Mouse (Mus musculus) hindbrain, embryonic 16.5 days (tissue): ENCODE data around the gene Gm5965. TPM values are rescaled to one million over a fixed set of nuclear protein-coding genes. Genes with fewer than 3 reads are reported as not detected.

Source experiments
- ATAC-seq: fragments of 200-750 bp; cut with Nextera tagmentation; 2 replicates; pipeline ENCODE4 v1.8.0; 2017; ENCODE audit warnings: moderate TSS enrichment, moderate library complexity
- H3K27ac ChIP-seq: fragments of 300-500 bp; sonication (generic); 2 replicates; pipeline ENCODE4 v1.5.1; 2014; ENCODE audit warnings: low read depth, mild to moderate bottlenecking, control low read depth, low read length, moderate library complexity
- H3K27me3 ChIP-seq: fragments of 300-500 bp; sonication (generic); replicated peaks from 2 replicates; pipeline ENCODE4 v1.6.1; 2014; ENCODE audit warnings: low read length; ENCODE audit not compliant: control insufficient read depth, insufficient read depth
- H3K36me3 ChIP-seq: fragments of 300-500 bp; sonication (generic); 2 replicates; pipeline ENCODE4 v1.6.1; 2014; ENCODE audit warnings: mild to moderate bottlenecking, low read length, moderate library complexity, mixed read lengths; ENCODE audit not compliant: control insufficient read depth, insufficient read depth
- H3K4me1 ChIP-seq: fragments of 300-500 bp; sonication (generic); 2 replicates; pipeline ENCODE4 v1.6.1; 2014; ENCODE audit warnings: low read depth, low read length; ENCODE audit not compliant: control insufficient read depth, insufficient read depth
- H3K4me2 ChIP-seq: fragments of 300-500 bp; sonication (generic); 2 replicates; pipeline ENCODE4 v1.6.1; 2014; ENCODE audit warnings: mild to moderate bottlenecking, low read length, control low read depth, moderate library complexity
- H3K4me3 ChIP-seq: fragments of 300-500 bp; sonication (generic); 2 replicates; pipeline ENCODE4 v1.5.1; 2014; ENCODE audit warnings: mild to moderate bottlenecking, low read length, control low read depth, moderate library complexity
- H3K9ac ChIP-seq: fragments of 300-500 bp; sonication (generic); 2 replicates; pipeline ENCODE4 v1.6.1; 2014; ENCODE audit warnings: low read depth, mild to moderate bottlenecking, control low read depth, low read length, moderate library complexity
- H3K9me3 ChIP-seq: fragments of 300-500 bp; sonication (generic); 2 replicates; pipeline ENCODE4 v1.6.1; 2014; ENCODE audit warnings: mild to moderate bottlenecking, low read length, moderate library complexity; ENCODE audit not compliant: control insufficient read depth
- WGBS: fragments of 180-500 bp; shearing (Covaris S2); extraction: QIAGEN DNeasy Blood & Tissue Kit; methylation state at CpG from one replicate; pipeline ENCODE4 v1.1.7; 2014; 5-methylcytosine and 5-hydroxymethylcytosine counted together
- polyA plus RNA-seq: library from polyadenylated mRNA; unstranded; fragments of >200 nt; fragmentation: Nextera tagmentation; extraction: Ambion mirVana; gene quantifications from 2 replicates; pipeline ENCODE4 v1.2.1, GENCODE M21; 2015

The Gm5965 gene
- polyA plus RNA-seq, 1 experiment from 2014 or later, result not detected

DNA sequence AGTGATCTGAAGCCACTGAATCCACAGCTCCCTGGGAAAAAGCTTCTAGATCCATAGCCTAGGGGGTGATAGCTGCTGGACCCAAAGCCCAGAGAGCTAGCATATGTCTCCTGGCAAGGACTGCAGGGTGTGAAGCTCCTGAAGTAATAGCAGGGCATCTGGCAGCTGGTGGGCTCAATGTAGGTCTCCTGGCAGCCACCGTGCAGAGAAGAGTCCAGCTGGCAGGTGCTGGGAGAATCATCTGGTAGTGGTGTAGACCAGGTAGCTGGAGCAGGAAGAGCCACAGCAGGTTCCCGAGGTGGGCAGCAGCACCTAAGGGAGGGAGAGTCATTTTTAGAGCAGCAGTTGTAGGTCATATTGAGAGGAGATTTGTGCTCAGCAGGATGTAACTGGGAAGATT lies 34.1 kb downstream of the Gm5965 start, which contains the start of gene Gm20741:
Gm20741 (minus strand) TSS at position 394 of the 400 bp plus-strand sequence.
- ATAC-seq, result no peak
- WGBS, result 78% methylated on average over 2 of the region's 2 CpGs
- Histone ChIP-seq H3K36me3 (no peaks in the 10 kb centered on the region), H3K27ac (no peak within 1 kb of the TSS), H3K27me3 (no peaks in the 10 kb centered on the region), H3K9ac (no peak within 1 kb of the TSS), H3K4me2 (no peak within 1 kb of the TSS), H3K4me1 (no peaks in the 10 kb centered on the region), H3K4me3 (no peak within 1 kb of the TSS), H3K9me3 (no peaks in the 10 kb centered on the region)

DNA sequence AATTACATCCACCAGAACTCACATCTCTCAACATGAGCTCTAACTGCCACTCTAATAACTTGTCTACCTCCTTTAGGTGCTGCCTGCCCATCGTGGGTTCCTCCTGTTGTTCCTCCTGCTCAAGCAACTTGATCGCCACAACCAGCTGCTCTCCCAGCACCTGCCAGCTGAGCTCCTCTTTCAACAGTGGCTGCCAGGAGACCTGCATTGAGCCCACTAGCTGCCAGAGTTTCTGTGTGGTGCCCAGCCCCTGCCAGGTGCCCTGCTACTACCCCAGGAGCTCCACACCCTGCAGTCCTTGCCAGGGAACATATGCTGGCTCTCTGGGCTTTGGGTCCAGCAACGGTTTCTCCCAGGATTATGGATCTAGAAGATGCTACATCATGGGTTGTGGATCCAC lies 42.4 kb downstream of the Gm5965 start, which contains the start of gene Krtap15:
Krtap15 (plus strand) TSS at position 150 of the 400 bp plus-strand sequence.
- Histone ChIP-seq H3K36me3 (no peaks in the 10 kb centered on the region), H3K4me3 (no peak within 1 kb of the TSS), H3K4me1 (no peaks in the 10 kb centered on the region), H3K27me3 (no peaks in the 10 kb centered on the region), H3K9me3 (no peaks in the 10 kb centered on the region), H3K9ac (no peak within 1 kb of the TSS), H3K27ac (no peak within 1 kb of the TSS), H3K4me2 (no peak within 1 kb of the TSS)
- no peak for ATAC-seq
- 73% methylated on average over 3 of the region's 3 CpGs for WGBS

DNA sequence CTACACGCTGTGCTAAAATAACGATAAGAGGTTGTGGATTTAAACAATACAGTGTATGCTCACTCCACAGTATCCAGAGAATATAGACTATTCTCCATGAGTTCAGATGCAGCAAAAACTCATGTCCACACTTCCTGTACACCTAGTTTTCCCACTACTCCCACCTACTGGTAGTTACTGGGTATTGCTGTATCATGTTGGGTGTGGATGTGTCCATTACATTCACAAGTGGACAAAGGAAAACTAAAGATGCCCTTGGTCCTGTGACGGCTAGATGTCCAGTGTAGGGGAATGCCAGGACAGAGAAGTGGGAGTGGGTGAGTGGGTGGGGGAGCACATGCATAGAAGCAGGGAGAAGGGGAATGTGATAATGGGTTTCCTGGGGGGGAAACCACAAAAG lies 46.0 kb downstream of the Gm5965 start:
- Histone ChIP-seq H3K9me3 (no peaks in the 10 kb centered on the region), H3K9ac (no peak overlapping the region), H3K27ac (no peak overlapping the region), H3K4me1 (no peaks in the 10 kb centered on the region), H3K4me2 (no peak overlapping the region), H3K4me3 (no peak overlapping the region), H3K27me3 (no peaks in the 10 kb centered on the region), H3K36me3 (no peaks in the 10 kb centered on the region)
- 78% methylated on average over 3 of the region's 3 CpGs for WGBS
- ATAC-seq, result no peak

DNA sequence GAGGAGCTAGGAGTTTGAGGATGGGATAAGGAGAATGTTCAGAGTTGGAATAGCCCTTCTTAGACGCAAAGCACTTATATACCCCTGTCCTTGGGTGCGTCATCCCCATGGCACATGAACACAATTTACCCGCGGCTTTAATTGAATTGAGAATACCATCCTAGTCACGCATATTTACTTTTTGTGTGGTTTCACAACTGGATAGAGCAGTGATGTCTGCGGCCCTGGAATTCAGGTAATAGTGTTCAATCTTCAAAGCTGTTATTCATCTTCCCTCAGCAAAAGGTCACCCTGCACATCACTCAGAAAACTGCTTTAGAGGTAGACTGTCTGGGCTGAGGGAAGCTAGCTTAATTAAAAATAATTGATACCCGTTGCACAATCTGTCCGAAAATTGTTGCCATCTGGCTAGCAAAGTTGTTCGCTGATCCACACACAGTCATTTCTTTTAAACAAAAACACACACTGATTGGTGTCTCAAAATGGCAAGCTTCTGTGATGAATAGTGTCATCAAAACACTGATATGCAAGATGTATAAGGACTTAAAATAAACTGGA lies 48.5 kb downstream of the Gm5965 start, which contains the start of gene Krtap14:
Krtap14 (minus strand) TSS at position 51 of the 558 bp plus-strand sequence.
- H3K4me1 ChIP-seq, result no peaks in the 10 kb centered on the region
- H3K9me3 ChIP-seq, result no peaks in the 10 kb centered on the region
- ATAC-seq, result no peak
- H3K9ac ChIP-seq, result no peak within 1 kb of the TSS
- H3K36me3 ChIP-seq, result no peaks in the 10 kb centered on the region
- 65% methylated on average over 9 of the region's 9 CpGs for WGBS
- no peaks in the 10 kb centered on the region for H3K27me3 ChIP-seq
- H3K4me3 ChIP-seq, result no peak within 1 kb of the TSS
- H3K27ac ChIP-seq, result no peak within 1 kb of the TSS
- H3K4me2 ChIP-seq, result no peak within 1 kb of the TSS

DNA sequence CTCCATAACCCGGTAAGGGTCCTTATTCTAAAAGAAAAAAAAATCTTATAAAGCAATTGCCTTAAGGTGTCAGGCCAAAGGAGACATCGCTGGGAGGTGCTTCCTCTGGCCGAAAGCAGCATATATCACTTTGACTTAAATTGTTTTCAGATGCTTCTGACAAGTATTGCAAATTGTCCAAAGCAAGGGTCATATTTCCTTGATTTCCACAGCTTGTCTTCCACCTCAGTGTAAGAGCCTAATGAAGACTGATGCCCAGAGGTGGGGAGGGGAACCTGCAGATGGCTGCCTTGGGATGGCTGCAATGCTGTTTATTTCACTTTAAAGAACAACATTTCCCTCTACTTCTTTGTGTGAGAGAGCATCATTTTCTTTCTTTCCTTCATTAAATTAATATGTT lies 49.3 kb downstream of the Gm5965 start:
- Histone ChIP-seq H3K4me3 (no peak overlapping the region), H3K27ac (no peak overlapping the region), H3K4me2 (no peak overlapping the region), H3K36me3 (no peaks in the 10 kb centered on the region), H3K9me3 (no peaks in the 10 kb centered on the region), H3K9ac (no peak overlapping the region), H3K4me1 (no peaks in the 10 kb centered on the region), H3K27me3 (no peaks in the 10 kb centered on the region)
- no peak for ATAC-seq
- WGBS, result 52% methylated on average over 3 of the region's 3 CpGs

Other genes starting within 250 kb of the Gm5965 start
- not detected in 2 replicates for gene Cldn8, start 214.7 kb upstream of the Gm5965 start, polyA plus RNA-seq
- gene Krtap24-1, start 165.6 kb upstream of the Gm5965 start, polyA plus RNA-seq, result not detected in 2 replicates
- gene 2310079G19Rik, start 150.2 kb upstream of the Gm5965 start, polyA plus RNA-seq, result not detected in 2 replicates
- gene Krtap26-1, start 130.1 kb upstream of the Gm5965 start, polyA plus RNA-seq, result not detected in 2 replicates
- gene Krtap27-1, start 106.2 kb upstream of the Gm5965 start, polyA plus RNA-seq, result not detected in 2 replicates
- not detected in 2 replicates for gene 2310061N02Rik, start 69.9 kb upstream of the Gm5965 start, polyA plus RNA-seq
- not detected in 2 replicates for gene Krtap13-1, start 49.0 kb upstream of the Gm5965 start, polyA plus RNA-seq
- not detected in 2 replicates for gene Krtap13, start 26.3 kb upstream of the Gm5965 start, polyA plus RNA-seq
- not detected in 2 replicates for gene 2310034C09Rik, start 19.0 kb upstream of the Gm5965 start, polyA plus RNA-seq
- not detected in 2 replicates for gene 2310057N15Rik, start 3.7 kb upstream of the Gm5965 start, polyA plus RNA-seq
- not detected in 2 replicates for gene Gm20741, start 34.3 kb downstream of the Gm5965 start, polyA plus RNA-seq
- 0.25 TPM in 1 of 2 replicates, not detected in the other for gene Krtap15, start 42.3 kb downstream of the Gm5965 start, polyA plus RNA-seq
- gene Krtap14, start 48.2 kb downstream of the Gm5965 start, polyA plus RNA-seq, result not detected in 2 replicates
- gene Krtap19-1, start 91.5 kb downstream of the Gm5965 start, polyA plus RNA-seq, result not detected in 2 replicates
- not detected in 2 replicates for gene Krtap19-2, start 96.4 kb downstream of the Gm5965 start, polyA plus RNA-seq
- gene Krtap19-3, start 100.1 kb downstream of the Gm5965 start, polyA plus RNA-seq, result not detected in 2 replicates
- gene Krtap19-4, start 107.2 kb downstream of the Gm5965 start, polyA plus RNA-seq, result not detected in 2 replicates
- not detected in 2 replicates for gene Krtap19-5, start 118.6 kb downstream of the Gm5965 start, polyA plus RNA-seq
- gene Krtap19-9b, start 154.4 kb downstream of the Gm5965 start, polyA plus RNA-seq, result not detected in 2 replicates
- gene Krtap16-3, start 185.0 kb downstream of the Gm5965 start, polyA plus RNA-seq, result not detected in 2 replicates
- gene Krtap22-2, start 232.9 kb downstream of the Gm5965 start, polyA plus RNA-seq, result not detected in 2 replicates
- not detected in 2 replicates for gene Gm10229, start 237.4 kb downstream of the Gm5965 start, polyA plus RNA-seq